Mouse (Mus musculus) MEL (cell line): ENCODE results near the gene Slc47a1. TPM values are rescaled to one million over a fixed set of nuclear protein-coding genes. Genes with fewer than 3 reads are reported as not detected.

Experiments
- DNase-seq: peaks from one replicate; pipeline ENCODE4 v3.0.0; 2011; ENCODE audit warnings: low read depth, low spot score
- H3K27ac ChIP-seq: 2 replicates; pipeline ENCODE4 v1.5.1; 2012; ENCODE audit warnings: low read depth, mild to moderate bottlenecking, control low read depth, low read length, moderate library complexity; ENCODE audit not compliant: control insufficient read depth
- H3K27me3 ChIP-seq, 2 experiments: fragments of 150-350 bp in 1 of 2; sonication (generic) in 1 of 2; 2 replicates each; pipeline ENCODE4 v1.6.1; 2012; ENCODE audit warnings: low read length in 2 of 2, mild to moderate bottlenecking in 2 of 2, improper control_type of control experiment in 1 of 2, moderate library complexity in 1 of 2; ENCODE audit not compliant: insufficient read depth in 2 of 2, control insufficient read depth in 1 of 2
- H3K36me3 ChIP-seq, 2 experiments: 2 replicates each; pipeline ENCODE4 v1.6.1; 2012 to 2014; ENCODE audit warnings: low read length in 2 of 2, improper control_type of control experiment in 1 of 2, inconsistent platforms in 1 of 2, mild to moderate bottlenecking in 1 of 2; ENCODE audit not compliant: insufficient read depth in 2 of 2, control insufficient read depth in 1 of 2
- H3K4me1 ChIP-seq, 2 experiments: fragments of 150-350 bp in 1 of 2; sonication (generic) in 1 of 2; 2 replicates each; pipeline ENCODE4 v1.6.1; 2012; ENCODE audit warnings: low read length in 2 of 2, improper control_type of control experiment in 1 of 2, mild to moderate bottlenecking in 1 of 2; ENCODE audit not compliant: insufficient read depth in 2 of 2, control insufficient read depth in 1 of 2
- H3K4me3 ChIP-seq, 2 experiments: fragments of 150-350 bp in 1 of 2; sonication (generic) in 1 of 2; 2 replicates each; pipeline ENCODE4 v1.5.1; 2012; ENCODE audit warnings: low read depth in 2 of 2, low read length in 2 of 2, mild to moderate bottlenecking in 2 of 2, moderate library complexity in 2 of 2, control low read depth in 1 of 2, improper control_type of control experiment in 1 of 2; ENCODE audit not compliant: control insufficient read depth in 1 of 2, insufficient read depth in 1 of 2
- H3K79me2 ChIP-seq: 2 replicates; pipeline ENCODE4 v1.6.1; 2012; ENCODE audit warnings: mild to moderate bottlenecking, low read length, moderate library complexity; ENCODE audit not compliant: control insufficient read depth, poor library complexity, insufficient read depth
- H3K9ac ChIP-seq: 2 replicates; pipeline ENCODE4 v1.6.1; 2012; ENCODE audit warnings: low read depth, mild to moderate bottlenecking, control low read depth, low read length, moderate library complexity; ENCODE audit not compliant: control insufficient read depth, poor library complexity, severe bottlenecking
- H3K9me3 ChIP-seq: fragments of 150-350 bp; sonication (generic); replicated peaks from 2 replicates; pipeline ENCODE4 v1.6.1; 2012; ENCODE audit warnings: mild to moderate bottlenecking, low read length, improper control_type of control experiment, moderate library complexity; ENCODE audit not compliant: insufficient read depth
- BHLHE40 ChIP-seq: IDR thresholded peaks from 2 replicates; pipeline ENCODE4 v1.6.1; 2012; ENCODE audit warnings: low read depth, mild to moderate bottlenecking, inconsistent platforms, low read length, improper control_type of control experiment, borderline replicate concordance
- CHD1 ChIP-seq: IDR thresholded peaks from 2 replicates; pipeline ENCODE4 v1.6.1; 2012; ENCODE audit warnings: low read depth, mild to moderate bottlenecking, inconsistent platforms, low read length, improper control_type of control experiment
- CTCF ChIP-seq, 3 experiments: IDR thresholded peaks in 2 of 3; conservative IDR thresholded peaks in 1 of 3; 2 replicates each; pipeline ENCODE4 v1.5.1; 2011 to 2012; ENCODE audit warnings: low read length in 3 of 3, low read depth in 2 of 3, mild to moderate bottlenecking in 2 of 3, improper control_type of control experiment in 1 of 3, inconsistent platforms in 1 of 3, mixed read lengths in 1 of 3, moderate library complexity in 1 of 3; ENCODE audit not compliant: control insufficient read depth in 1 of 3, insufficient read depth in 1 of 3, poor library complexity in 1 of 3, severe bottlenecking in 1 of 3
- E2F4 ChIP-seq: IDR thresholded peaks from 2 replicates; pipeline ENCODE4 v1.6.1; 2011; ENCODE audit warnings: low read depth, low read length, improper control_type of control experiment, borderline replicate concordance
- ELF1 ChIP-seq: IDR thresholded peaks from 2 replicates; pipeline ENCODE4 v1.6.1; 2014; ENCODE audit warnings: low read depth, mild to moderate bottlenecking, inconsistent platforms, low read length, improper control_type of control experiment, moderate library complexity
- EP300 ChIP-seq, 2 experiments: IDR thresholded peaks; 2 replicates each; pipeline ENCODE4 v1.6.1; 2011; ENCODE audit warnings: improper control_type of control experiment in 2 of 2, low read length in 2 of 2, low read depth in 1 of 2, mild to moderate bottlenecking in 1 of 2
- ETS1 ChIP-seq: IDR thresholded peaks from 2 replicates; pipeline ENCODE4 v1.6.1; 2012; ENCODE audit warnings: low read depth, mild to moderate bottlenecking, inconsistent platforms, low read length, improper control_type of control experiment, moderate library complexity
- GABPA ChIP-seq: IDR thresholded peaks from 2 replicates; pipeline ENCODE4 v1.6.1; 2012; ENCODE audit warnings: low read depth, mild to moderate bottlenecking, inconsistent platforms, low read length, improper control_type of control experiment, moderate library complexity
- HCFC1 ChIP-seq: IDR thresholded peaks from 2 replicates; pipeline ENCODE4 v1.6.1; 2012; ENCODE audit warnings: low read depth, mild to moderate bottlenecking, inconsistent platforms, low read length, improper control_type of control experiment, moderate library complexity
- JUND ChIP-seq: IDR thresholded peaks from 2 replicates; pipeline ENCODE4 v1.6.1; 2011; ENCODE audit warnings: low read depth, mild to moderate bottlenecking, improper control_type of control experiment, low read length
- MAFK ChIP-seq: IDR thresholded peaks from 2 replicates; pipeline ENCODE4 v1.6.1; 2011; ENCODE audit warnings: low read depth, mild to moderate bottlenecking, low read length, improper control_type of control experiment, borderline replicate concordance
- MAX ChIP-seq: IDR thresholded peaks from 2 replicates; pipeline ENCODE4 v1.6.1; 2011; ENCODE audit warnings: low read length, improper control_type of control experiment
- MAZ ChIP-seq: IDR thresholded peaks from 2 replicates; pipeline ENCODE4 v1.6.1; 2012; ENCODE audit warnings: low read depth, mild to moderate bottlenecking, inconsistent platforms, low read length, improper control_type of control experiment
- MEF2A ChIP-seq: IDR thresholded peaks from 2 replicates; pipeline ENCODE4 v1.6.1; 2014; ENCODE audit warnings: low read depth, mild to moderate bottlenecking, inconsistent platforms, low read length, improper control_type of control experiment; ENCODE audit not compliant: poor library complexity, insufficient replicate concordance, severe bottlenecking; ENCODE audit errors: extremely low read depth
- MXI1 ChIP-seq: IDR thresholded peaks from 2 replicates; pipeline ENCODE4 v1.6.1; 2011; ENCODE audit warnings: mild to moderate bottlenecking, low read depth, low read length, improper control_type of control experiment
- MYB ChIP-seq: IDR thresholded peaks from 2 replicates; pipeline ENCODE4 v1.6.1; 2011; ENCODE audit warnings: mild to moderate bottlenecking, low read depth, low read length, improper control_type of control experiment
- MYC ChIP-seq: IDR thresholded peaks from 2 replicates; pipeline ENCODE4 v1.6.1; 2011; ENCODE audit warnings: low read depth, mild to moderate bottlenecking, low read length, improper control_type of control experiment, moderate library complexity
- NELFE ChIP-seq: IDR thresholded peaks from 2 replicates; pipeline ENCODE4 v1.6.1; 2011; ENCODE audit warnings: low read depth, low read length, improper control_type of control experiment
- NRF1 ChIP-seq: IDR thresholded peaks from 2 replicates; pipeline ENCODE4 v1.6.1; 2014; ENCODE audit warnings: low read depth, mild to moderate bottlenecking, inconsistent platforms, low read length, improper control_type of control experiment, moderate library complexity; ENCODE audit not compliant: poor library complexity, insufficient read depth, severe bottlenecking
- POLR2A ChIP-seq, 2 experiments: IDR thresholded peaks; 2 replicates each; pipeline ENCODE4 v1.6.1; 2011 to 2012; ENCODE audit warnings: low read length in 2 of 2, mild to moderate bottlenecking in 2 of 2, control low read depth in 1 of 2, improper control_type of control experiment in 1 of 2, low read depth in 1 of 2, moderate library complexity in 1 of 2; ENCODE audit not compliant: control insufficient read depth in 1 of 2, insufficient read depth in 1 of 2, poor library complexity in 1 of 2
- POLR2AphosphoS2 ChIP-seq: IDR thresholded peaks from 2 replicates; pipeline ENCODE4 v1.6.1; 2011; ENCODE audit warnings: low read length, improper control_type of control experiment
- POLR2AphosphoS5 ChIP-seq: IDR thresholded peaks from 2 replicates; pipeline ENCODE4 v1.6.1; 2012; ENCODE audit warnings: low read depth, borderline replicate concordance, mild to moderate bottlenecking, inconsistent platforms, low read length, moderate library complexity, mixed read lengths
- RAD21 ChIP-seq: IDR thresholded peaks from 2 replicates; pipeline ENCODE4 v1.6.1; 2011; ENCODE audit warnings: mild to moderate bottlenecking, low read depth, low read length, improper control_type of control experiment
- RCOR1 ChIP-seq: IDR thresholded peaks from 2 replicates; pipeline ENCODE4 v1.6.1; 2012; ENCODE audit warnings: low read depth, mild to moderate bottlenecking, inconsistent platforms, low read length, improper control_type of control experiment
- SIN3A ChIP-seq: IDR thresholded peaks from 2 replicates; pipeline ENCODE4 v1.6.1; 2012; ENCODE audit warnings: low read length, improper control_type of control experiment, inconsistent platforms
- SMC3 ChIP-seq: IDR thresholded peaks from 2 replicates; pipeline ENCODE4 v1.6.1; 2011; ENCODE audit warnings: low read depth, low read length, improper control_type of control experiment
- TAL1 ChIP-seq: IDR thresholded peaks from 2 replicates; pipeline ENCODE4 v1.6.1; 2012; ENCODE audit warnings: mild to moderate bottlenecking, inconsistent platforms, low read length, moderate library complexity, mixed read lengths
- TBP ChIP-seq: IDR thresholded peaks from 2 replicates; pipeline ENCODE4 v1.8.0; 2011; ENCODE audit warnings: low read depth, low read length, improper control_type of control experiment
- TCF12 ChIP-seq: IDR thresholded peaks from 2 replicates; pipeline ENCODE4 v1.6.1; 2014; ENCODE audit warnings: low read depth, mild to moderate bottlenecking, inconsistent platforms, low read length, improper control_type of control experiment, moderate library complexity
- UBTF ChIP-seq: IDR thresholded peaks from 2 replicates; pipeline ENCODE4 v1.6.1; 2012; ENCODE audit warnings: low read depth, mild to moderate bottlenecking, inconsistent platforms, low read length, improper control_type of control experiment, moderate library complexity, borderline replicate concordance; ENCODE audit not compliant: insufficient read depth
- USF2 ChIP-seq, 2 experiments: IDR thresholded peaks; 2 replicates each; pipeline ENCODE4 v1.6.1; 2011 to 2012; ENCODE audit warnings: improper control_type of control experiment in 2 of 2, low read length in 2 of 2, borderline replicate concordance in 1 of 2, inconsistent platforms in 1 of 2, low read depth in 1 of 2, mild to moderate bottlenecking in 1 of 2; ENCODE audit not compliant: insufficient read depth in 1 of 2
- ZC3H11A ChIP-seq: IDR thresholded peaks from 2 replicates; pipeline ENCODE4 v1.6.1; 2012; ENCODE audit warnings: low read depth, mild to moderate bottlenecking, inconsistent platforms, low read length, improper control_type of control experiment
- ZKSCAN1 ChIP-seq: IDR thresholded peaks from 2 replicates; pipeline ENCODE4 v1.6.1; 2012; ENCODE audit warnings: low read depth, mild to moderate bottlenecking, inconsistent platforms, low read length, improper control_type of control experiment, moderate library complexity
- ZMIZ1 ChIP-seq: IDR thresholded peaks from 2 replicates; pipeline ENCODE4 v1.6.1; 2012; ENCODE audit warnings: low read depth, mild to moderate bottlenecking, inconsistent platforms, low read length, improper control_type of control experiment, moderate library complexity
- ZNF384 ChIP-seq: IDR thresholded peaks from 2 replicates; pipeline ENCODE4 v1.6.1; 2012; ENCODE audit warnings: low read depth, mild to moderate bottlenecking, inconsistent platforms, low read length, improper control_type of control experiment
- polyA plus RNA-seq, 2 experiments: library from polyadenylated mRNA; stranded (reverse) in 1 of 2; unstranded in 1 of 2; fragments of >175 nt in 1 of 2; fragments of >200 nt in 1 of 2; gene quantifications; 2 replicates each; pipeline versions ENCODE4 v1.2.1 to v1.2.4; 2012; ENCODE audit warnings: low replicate concordance in 2 of 2, low read depth in 1 of 2; ENCODE audit not compliant: insufficient read length in 2 of 2, insufficient read depth in 1 of 2, missing spikeins in 1 of 2
- total RNA-seq: library from RNA; depleted of rRNA; stranded (reverse); fragments of 300-350 nt; gene quantifications from 2 replicates; pipeline ENCODE4 v1.2.3, GENCODE M21; 2012

Slc47a1 gene
- total and polyA plus RNA-seq, 3 experiments, result 0.04 TPM; not detected in 2

DNA sequence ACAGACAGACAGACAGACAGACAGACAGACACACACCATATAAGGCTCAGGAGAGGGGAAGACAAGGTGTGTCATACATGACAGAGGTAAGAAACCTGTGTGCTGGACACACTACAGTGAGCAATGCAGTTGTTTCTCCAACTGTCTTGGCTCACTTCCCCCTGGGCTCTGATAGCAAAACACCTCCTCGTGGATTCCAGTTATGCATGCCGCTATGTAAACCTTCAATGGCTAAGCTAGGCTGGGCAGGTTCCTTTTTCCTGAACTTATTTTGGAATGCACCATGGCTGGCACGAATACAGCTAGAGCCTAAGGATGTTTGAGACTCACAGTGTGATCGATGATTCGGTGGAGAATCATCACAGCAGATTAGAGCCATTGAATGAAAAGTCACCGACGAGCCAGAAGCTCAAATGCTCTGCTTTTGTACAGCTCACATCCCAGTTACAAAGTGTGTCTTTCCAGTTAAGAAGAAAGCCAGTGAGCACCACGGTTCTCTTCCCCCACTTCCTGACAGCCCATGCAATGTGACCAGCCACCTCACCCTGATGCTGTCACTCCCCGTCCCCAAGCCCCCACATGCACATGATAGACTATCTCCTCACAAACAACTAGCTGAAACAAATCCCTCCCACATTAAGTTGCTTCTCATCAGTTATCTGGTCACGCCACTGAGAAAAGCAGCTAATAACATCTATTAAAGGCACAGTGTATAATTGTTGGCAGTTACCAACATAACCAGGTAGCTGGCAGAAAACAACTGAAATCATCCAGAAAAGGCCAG is 57.0 kb downstream of the Slc47a1 start:
- H3K27me3 ChIP-seq, result no peaks in the 10 kb centered on the region; a peak in 1 of 4 replicates
- peak overlapping the region; percentile 21 to 65 for H3K4me3 ChIP-seq
- H3K4me1 ChIP-seq, result peaks cover 12 to 16% of the 10 kb centered on the region in 2 experiments
- no peaks in the 10 kb centered on the region for H3K9me3 ChIP-seq
- H3K36me3 ChIP-seq, result peaks cover 0 to 11% of the 10 kb centered on the region in 2 experiments; a peak in 2 of 4 replicates
- no peaks in the 10 kb centered on the region for H3K79me2 ChIP-seq
- peak overlapping the region; percentile 34 for H3K27ac ChIP-seq
- peak overlapping the region; percentile 28 for H3K9ac ChIP-seq
- DNase-seq, result peak; percentile 87
- no peak for TF ChIP-seq JUND
- TF ChIP-seq MYC, result no peak; the same call in 1 of the 2 replicates
- no peak for TF ChIP-seq UBTF
- TF ChIP-seq MAZ, result peak; percentile 87
- TF ChIP-seq MEF2A, result no peak
- TF ChIP-seq SMC3, result no peak
- TF ChIP-seq RCOR1, result no peak; the same call in 1 of the 2 replicates
- peak; percentile 7; the same call in 1 of the 2 replicates for TF ChIP-seq TBP
- peak; percentile 85 for TF ChIP-seq ETS1
- TF ChIP-seq HCFC1, result peak; percentile 22
- peak; percentile 38 for TF ChIP-seq MAX
- TF ChIP-seq ZC3H11A, result peak; percentile 10; the same call in 1 of the 2 replicates
- no peak for TF ChIP-seq RAD21
- no peak for TF ChIP-seq ZMIZ1
- peak in 1 of 2 experiments; percentile 54; a peak in 2 of 4 replicates for TF ChIP-seq POLR2A (IDR thresholded peaks at IDR 0.05; ENCODE audit: control insufficient read depth in 1 of 2, insufficient read depth in 1 of 2, low read depth in 1 of 2, low read length in 2 of 2, poor library complexity in 1 of 2)
- TF ChIP-seq E2F4, result no peak
- TF ChIP-seq MXI1, result peak; percentile 77
- TF ChIP-seq TAL1, result no peak
- no peak for TF ChIP-seq USF2 (IDR thresholded peaks at IDR 0.05; ENCODE audit: borderline replicate concordance in 1 of 2, insufficient read depth in 1 of 2, low read depth in 1 of 2, low read length in 2 of 2)
- 0 out of 2 replicates have a peak, but pooled peaks have one; percentile 47 for TF ChIP-seq NELFE
- peak; percentile 58; the same call in 1 of the 2 replicates for TF ChIP-seq MYB
- TF ChIP-seq SIN3A, result peak; percentile 95
- no peak for TF ChIP-seq CHD1
- TF ChIP-seq ZNF384, result 0 out of 2 replicates have a peak, but pooled peaks have one; percentile 3
- TF ChIP-seq CTCF (IDR thresholded peaks at IDR 0.05 in 2 of 3, conservative IDR thresholded peaks at IDR 0.05 in 1 of 3; ENCODE audit: control insufficient read depth in 1 of 3, insufficient read depth in 1 of 3, low read depth in 2 of 3, low read length in 3 of 3, poor library complexity in 1 of 3, severe bottlenecking in 1 of 3), result no peak
- peak; percentile 24 to 85; a peak in 3 of 4 replicates for TF ChIP-seq EP300 (IDR thresholded peaks at IDR 0.05; ENCODE audit: low read depth in 1 of 2, low read length in 2 of 2)
- TF ChIP-seq ZKSCAN1, result no peak
- peak; percentile 76 for TF ChIP-seq TCF12
- no peak for TF ChIP-seq POLR2AphosphoS5
- TF ChIP-seq POLR2AphosphoS2, result no peak
- no peak for TF ChIP-seq MAFK
- no peak for TF ChIP-seq GABPA
- TF ChIP-seq ELF1, result no peak
- no peak for TF ChIP-seq NRF1
- peak; percentile 83 for TF ChIP-seq BHLHE40
